In the genomic region with DNA sequence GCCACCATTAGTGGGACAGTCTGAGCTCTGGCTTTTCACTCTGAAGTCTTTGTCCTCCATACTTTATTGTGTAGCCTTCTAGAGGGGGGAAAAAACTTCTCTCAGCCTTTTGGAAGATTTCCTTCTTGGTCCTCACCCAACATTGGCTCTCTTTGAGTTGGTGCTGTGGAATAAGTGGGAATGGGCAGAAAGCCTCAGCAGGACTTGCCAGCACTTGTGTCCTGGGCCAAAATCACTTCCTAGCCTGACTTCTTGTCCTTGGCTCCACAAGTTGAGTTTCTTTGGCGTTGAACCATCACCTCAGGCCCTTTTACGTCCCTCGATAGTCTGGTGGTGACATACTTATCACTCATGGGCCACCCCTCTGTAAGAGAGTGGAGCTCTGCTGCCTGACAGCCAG, we compare ENCODE assay signal across 9 mouse cellular contexts. TPM values are rescaled to one million over a fixed set of nuclear protein-coding genes. Genes with fewer than 3 reads are reported as not detected.
DNase-seq lines count a peak whose midpoint lies in the region; ATAC-seq and TF ChIP-seq lines count a peak whose summit lies in the region.
"Had no signal": no experiment of that assay in that cellular context is flagged by ENCODE, and none has a peak within 500 bp of the region (broad histone marks: within the 10 kb centered on the region; RNA-seq: fewer than 3 reads in every experiment).

No protein-coding gene starts in this region.

- peak overlapping the region; percentile 82 for H3K27ac ChIP-seq in forebrain, embryonic 10.5 days
- H3K27ac ChIP-seq in forebrain, embryonic 13.5 days = no peak overlapping the region
- H3K27ac ChIP-seq in spleen, adult 2 months (ENCODE audit: insufficient read depth, low read length) = peak overlapping the region; percentile 79
- peak overlapping the region; percentile 77 for H3K27ac ChIP-seq in limb, embryonic 15.5 days
- H3K27ac ChIP-seq in stomach, postnatal 0 days (replicated peaks) = peak overlapping the region; percentile 40
- H3K27ac ChIP-seq: kidney, postnatal 0 days had no signal

- no peak overlapping the region for H3K4me2 ChIP-seq in forebrain, embryonic 13.5 days
- peak overlapping the region; percentile 69 for H3K4me2 ChIP-seq in limb, embryonic 15.5 days
- no peak overlapping the region for H3K4me2 ChIP-seq in stomach, postnatal 0 days (replicated peaks; ENCODE audit: low read depth)

- no peak for DNase-seq in forebrain, embryonic 10.5 days (ENCODE audit: extremely low spot score, low spot score)
- no peak for DNase-seq in spleen, adult 2 months (ENCODE audit: low read depth in 1 of 2, low spot score in 2 of 2)
- no peak for DNase-seq in spleen, adult 18-20 months
- no peak for DNase-seq in stomach, postnatal 0 days (ENCODE audit: low spot score)
- DNase-seq in kidney, postnatal 25 days = no peak
- no peak for DNase-seq in kidney, postnatal 4 days

- H3K27me3 ChIP-seq in forebrain, embryonic 10.5 days (ENCODE audit: poor library complexity, severe bottlenecking) = peaks cover 6% of the 10 kb centered on the region
- no peaks in the 10 kb centered on the region for H3K27me3 ChIP-seq in forebrain, embryonic 13.5 days
- H3K27me3 ChIP-seq in spleen, adult 2 months (ENCODE audit: control insufficient read depth, insufficient read depth, low read length) = no peaks in the 10 kb centered on the region
- no peaks in the 10 kb centered on the region for H3K27me3 ChIP-seq in limb, embryonic 15.5 days
- no peaks in the 10 kb centered on the region for H3K27me3 ChIP-seq in stomach, postnatal 0 days (ENCODE audit: control insufficient read depth, insufficient read depth, low read length)

- H3K4me1 ChIP-seq in forebrain, embryonic 10.5 days = peaks cover 22% of the 10 kb centered on the region
- H3K4me1 ChIP-seq in forebrain, embryonic 13.5 days = peaks cover 9% of the 10 kb centered on the region
- peaks cover 14% of the 10 kb centered on the region; the same call in 1 of the 2 replicates for H3K4me1 ChIP-seq in spleen, adult 2 months (ENCODE audit: control insufficient read depth, insufficient read depth, insufficient read length)
- H3K4me1 ChIP-seq in limb, embryonic 15.5 days = peaks cover 11% of the 10 kb centered on the region
- no peaks in the 10 kb centered on the region; the same call in 1 of the 2 replicates for H3K4me1 ChIP-seq in stomach, postnatal 0 days (replicated peaks; ENCODE audit: control insufficient read depth, insufficient read depth)

- TF ChIP-seq CTCF in spleen, adult 2 months (IDR thresholded peaks at IDR 0.05; ENCODE audit: extremely low read depth, insufficient read depth, insufficient read length, insufficient replicate concordance) = no peak
- TF ChIP-seq CTCF in stomach, postnatal 0 days (IDR thresholded peaks at IDR 0.05; ENCODE audit: low read depth) = no peak

- no peak for TF ChIP-seq EP300 in stomach, postnatal 0 days (optimal IDR thresholded peaks at IDR 0.05)

- TF ChIP-seq POLR2A in spleen, adult 2 months (IDR thresholded peaks at IDR 0.05; ENCODE audit: low read depth, low read length) = no peak

- H3K4me3 ChIP-seq in forebrain, embryonic 10.5 days = peak overlapping the region; percentile 42; the same call in 1 of the 2 replicates
- H3K4me3 ChIP-seq in forebrain, embryonic 13.5 days = no peak overlapping the region
- 0 out of 2 replicates have a peak overlapping the region, but pooled peaks have one; percentile 26 for H3K4me3 ChIP-seq in spleen, adult 2 months (ENCODE audit: extremely low read depth, insufficient read depth, insufficient read length)
- no peak overlapping the region for H3K4me3 ChIP-seq in limb, embryonic 15.5 days
- H3K4me3 ChIP-seq in stomach, postnatal 0 days (ENCODE audit: low read depth, low read length) = no peak overlapping the region

- ATAC-seq in forebrain, embryonic 13.5 days = no peak
- no peak for ATAC-seq in limb, embryonic 15.5 days (ENCODE audit: insufficient number of reproducible peaks, low FRiP score, low TSS enrichment, low read depth)
- ATAC-seq in stomach, postnatal 0 days (ENCODE audit: low FRiP score, low TSS enrichment) = no peak

- H3K36me3 ChIP-seq in forebrain, embryonic 10.5 days (replicated peaks) = no peaks in the 10 kb centered on the region
- no peaks in the 10 kb centered on the region for H3K36me3 ChIP-seq in forebrain, embryonic 13.5 days (ENCODE audit: poor library complexity, severe bottlenecking)
- H3K36me3 ChIP-seq in spleen, adult 2 months (ENCODE audit: control insufficient read depth, insufficient read depth, low read length) = no peaks in the 10 kb centered on the region
- H3K36me3 ChIP-seq in limb, embryonic 15.5 days = no peaks in the 10 kb centered on the region
- no peaks in the 10 kb centered on the region for H3K36me3 ChIP-seq in stomach, postnatal 0 days (ENCODE audit: control insufficient read depth, insufficient read depth, low read length)

- H3K9me3 ChIP-seq in forebrain, embryonic 10.5 days = no peaks in the 10 kb centered on the region
- H3K9me3 ChIP-seq in forebrain, embryonic 13.5 days (replicated peaks) = no peaks in the 10 kb centered on the region
- no peaks in the 10 kb centered on the region for H3K9me3 ChIP-seq in limb, embryonic 15.5 days
- no peaks in the 10 kb centered on the region for H3K9me3 ChIP-seq in stomach, postnatal 0 days (ENCODE audit: control insufficient read depth, low read length)

- WGBS in forebrain, embryonic 10.5 days = 96% methylated on average over 3 of the region's 3 CpGs
- 92% methylated on average over 3 of the region's 3 CpGs for WGBS in forebrain, embryonic 13.5 days
- WGBS in spleen, adult 2 months = 91% methylated on average over 3 of the region's 3 CpGs
- WGBS in limb, embryonic 15.5 days = 78% methylated on average over 3 of the region's 3 CpGs
- 77% methylated on average over 3 of the region's 3 CpGs for WGBS in stomach, postnatal 0 days

- no peak overlapping the region for H3K9ac ChIP-seq in forebrain, embryonic 13.5 days
- no peak overlapping the region for H3K9ac ChIP-seq in limb, embryonic 15.5 days
- H3K9ac ChIP-seq in stomach, postnatal 0 days (ENCODE audit: low read length) = no peak overlapping the region

RNA-seq across cellular contexts. Expression of a gene that starts 22.6 kb away (rescaled TPM):
- polyA plus RNA-seq in forebrain, embryonic 10.5 days (2016; fragmentation: Nextera tagmentation; extraction: Ambion mirVana) = 2.6 and 3.2 TPM in 2 replicates
- polyA plus RNA-seq in forebrain, embryonic 13.5 days (2015; fragmentation: Nextera tagmentation; extraction: Ambion mirVana) = 1.3 and 1.7 TPM in 2 replicates
- 0.43 and 0.58 TPM in 2 replicates for polyA plus RNA-seq in spleen, adult 2 months (2012; rRNA removed)
- polyA plus RNA-seq in limb, embryonic 15.5 days (2015; fragmentation: Nextera tagmentation; extraction: Ambion mirVana) = 0.69 and 0.98 TPM in 2 replicates
- polyA plus RNA-seq in stomach, postnatal 0 days (2015; fragmentation: Nextera tagmentation; extraction: Ambion mirVana) = 0.38 and 0.47 TPM in 2 replicates

RNA-seq across cellular contexts. Expression of a gene that starts 22.9 kb away (rescaled TPM):
- 572 and 613 TPM in 2 replicates for polyA plus RNA-seq in forebrain, embryonic 10.5 days (2016; fragmentation: Nextera tagmentation; extraction: Ambion mirVana)
- 341 and 372 TPM in 2 replicates for polyA plus RNA-seq in forebrain, embryonic 13.5 days (2015; fragmentation: Nextera tagmentation; extraction: Ambion mirVana)
- 24.2 and 26.6 TPM in 2 replicates for polyA plus RNA-seq in spleen, adult 2 months (2012; rRNA removed)
- 622 and 662 TPM in 2 replicates for polyA plus RNA-seq in limb, embryonic 15.5 days (2015; fragmentation: Nextera tagmentation; extraction: Ambion mirVana)
- 402 and 403 TPM in 2 replicates for polyA plus RNA-seq in stomach, postnatal 0 days (2015; fragmentation: Nextera tagmentation; extraction: Ambion mirVana)

RNA-seq across cellular contexts. Expression of a gene that starts 35.6 kb away (rescaled TPM):
- polyA plus RNA-seq in forebrain, embryonic 10.5 days (2016; fragmentation: Nextera tagmentation; extraction: Ambion mirVana) = not detected in 2 replicates
- polyA plus RNA-seq in forebrain, embryonic 13.5 days (2015; fragmentation: Nextera tagmentation; extraction: Ambion mirVana) = not detected in 2 replicates
- not detected in 2 replicates for polyA plus RNA-seq in spleen, adult 2 months (2012; rRNA removed)
- polyA plus RNA-seq in limb, embryonic 15.5 days (2015; fragmentation: Nextera tagmentation; extraction: Ambion mirVana) = not detected in 2 replicates
- not detected in 2 replicates for polyA plus RNA-seq in stomach, postnatal 0 days (2015; fragmentation: Nextera tagmentation; extraction: Ambion mirVana)
- polyA plus RNA-seq: kidney, postnatal 0 days had no signal

RNA-seq across cellular contexts. Expression of a gene that starts 50.6 kb away (rescaled TPM):
- 0.62 and 1.0 TPM in 2 replicates for polyA plus RNA-seq in forebrain, embryonic 10.5 days (2016; fragmentation: Nextera tagmentation; extraction: Ambion mirVana)
- polyA plus RNA-seq in forebrain, embryonic 13.5 days (2015; fragmentation: Nextera tagmentation; extraction: Ambion mirVana) = 3.5 and 4.3 TPM in 2 replicates
- 4.5 and 4.9 TPM in 2 replicates for polyA plus RNA-seq in spleen, adult 2 months (2012; rRNA removed)
- 0.99 and 1.0 TPM in 2 replicates for polyA plus RNA-seq in limb, embryonic 15.5 days (2015; fragmentation: Nextera tagmentation; extraction: Ambion mirVana)
- 1.2 TPM in 2 replicates for polyA plus RNA-seq in stomach, postnatal 0 days (2015; fragmentation: Nextera tagmentation; extraction: Ambion mirVana)

Comparison
In these comparisons a context has a peak if more than half of its experiments do, and no peak if none do; other contexts are left out.
1. H3K4me3 ChIP-seq: peak in forebrain, embryonic 10.5 days (single experiment) and spleen, adult 2 months (single experiment); none in forebrain, embryonic 13.5 days (single experiment), limb, embryonic 15.5 days (single experiment) and stomach, postnatal 0 days (single experiment).
2. RNA of a gene that starts 22.9 kb away (polyA plus RNA-seq): 622 to 662 TPM in limb, embryonic 15.5 days, 572 to 613 TPM in forebrain, embryonic 10.5 days, 402 to 403 TPM in stomach, postnatal 0 days and 341 to 372 TPM in forebrain, embryonic 13.5 days; 24.2 to 26.6 TPM in spleen, adult 2 months; every median in the first group is over 10 times any median in the second.